Mouse (Mus musculus): ENCODE measurements around the gene Dctn3. TPM values are rescaled to one million over a fixed set of nuclear protein-coding genes. Genes with fewer than 3 reads are reported as not detected.

Gene Dctn3
- polyA plus RNA-seq, 1 experiment from 2014 or later, result 103 TPM

DNA sequence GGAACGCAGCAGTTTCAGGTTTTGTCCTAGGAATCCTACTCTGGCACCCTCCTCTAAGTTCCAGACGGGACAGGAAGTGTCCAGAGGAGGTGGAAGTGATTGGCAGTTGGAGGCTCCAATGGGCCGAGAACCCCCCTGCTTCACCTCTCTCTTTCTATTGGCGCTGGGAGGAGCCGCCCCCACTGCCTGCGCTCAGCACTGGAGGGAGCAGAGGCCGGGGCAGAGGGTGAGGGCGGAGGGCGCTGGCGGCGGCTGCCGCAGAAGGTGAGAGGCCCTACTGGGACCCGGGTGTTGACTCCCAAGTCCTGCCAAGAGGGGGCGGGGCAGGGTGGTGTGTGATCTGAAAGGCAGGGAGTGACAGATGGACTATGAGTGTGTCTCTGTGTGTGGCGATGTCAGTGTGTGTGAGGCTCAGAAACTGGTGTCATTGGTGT lies 37.3 kb upstream of the Dctn3 start:
- Histone ChIP-seq H3K4me1 (ENCODE audit: insufficient read depth) (peaks cover 15% of the 10 kb centered on the region; the same call in 1 of the 2 replicates), H3K9me3 (ENCODE audit: low read depth, low read length) (no peaks in the 10 kb centered on the region), H3K27me3 (ENCODE audit: insufficient read depth, low read length) (no peaks in the 10 kb centered on the region), H3K27ac (ENCODE audit: low read depth) (peak overlapping the region; percentile 92), H3K36me3 (ENCODE audit: insufficient read depth) (peaks cover 9% of the 10 kb centered on the region; the same call in 1 of the 2 replicates), H3K9ac (peak overlapping the region; percentile 64), H3K4me2 (peak overlapping the region; percentile 74), H3K4me3 (ENCODE audit: low read depth, low read length) (peak overlapping the region; percentile 46)
- TF ChIP-seq CTCF (IDR thresholded peaks at IDR 0.05; ENCODE audit: low read depth), result peak; percentile 22; the same call in 1 of the 2 replicates
- ATAC-seq (ENCODE audit: insufficient read depth) (peak; percentile 89), DNase-seq (peak; percentile 95)
- 1% methylated on average over 15 of the region's 15 CpGs for WGBS

DNA sequence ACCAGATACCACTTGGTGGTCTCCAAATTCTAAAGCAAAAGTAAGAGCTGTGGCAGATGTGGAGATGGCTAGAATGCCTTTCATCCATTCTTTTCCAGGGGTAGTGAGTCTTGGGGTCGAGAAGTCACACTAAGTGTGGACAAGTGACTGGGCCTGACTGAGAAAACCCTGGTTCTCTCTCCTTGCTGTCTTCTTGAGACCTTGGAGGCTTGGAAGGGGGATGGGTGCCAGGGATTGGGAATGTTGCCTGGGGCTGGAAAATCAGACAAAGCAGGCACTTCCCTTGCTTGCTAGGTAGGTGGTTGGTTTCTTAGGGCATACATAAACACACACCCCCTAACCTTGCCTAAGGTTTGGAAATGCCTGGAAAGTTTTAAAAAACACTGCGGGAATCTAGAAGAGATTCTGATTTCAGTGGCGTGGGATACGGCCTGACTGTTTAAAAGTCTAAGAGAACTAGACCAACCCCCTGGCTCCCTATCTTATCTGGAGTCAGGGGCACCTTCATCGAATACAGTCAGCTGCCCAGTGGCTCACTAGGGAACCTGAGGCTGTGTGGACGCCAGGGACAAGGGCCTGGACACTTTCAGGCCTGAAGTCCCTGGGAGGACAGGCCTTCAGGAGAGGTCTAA lies 36.8 kb upstream of the Dctn3 start:
- TF ChIP-seq CTCF (IDR thresholded peaks at IDR 0.05; ENCODE audit: low read depth), result no peak
- ATAC-seq (ENCODE audit: insufficient read depth), result no peak

DNA sequence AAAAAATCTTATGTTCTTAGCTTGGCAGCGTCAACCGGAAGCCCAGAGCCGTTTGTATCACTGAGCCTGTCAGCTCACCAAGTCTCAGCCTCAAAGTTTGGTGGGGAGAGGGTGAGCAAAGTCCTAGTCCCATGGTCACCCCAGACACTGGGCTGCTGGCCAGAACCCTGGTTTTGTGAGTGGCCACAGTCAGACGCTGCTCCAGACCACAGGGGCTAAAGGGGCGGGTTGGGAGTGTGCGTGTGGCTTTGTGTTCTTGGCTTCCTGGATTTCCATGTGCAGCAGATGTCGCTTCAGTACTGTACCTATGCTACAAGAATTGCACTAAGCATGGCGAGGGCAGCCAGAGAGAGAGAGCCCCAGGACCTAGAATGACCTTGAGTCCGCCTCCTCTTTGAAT lies 36.2 kb upstream of the Dctn3 start:
- Histone ChIP-seq H3K36me3 (ENCODE audit: insufficient read depth) (peaks cover 9% of the 10 kb centered on the region; the same call in 1 of the 2 replicates), H3K27ac (ENCODE audit: low read depth) (peak overlapping the region; percentile 92; the same call in 1 of the 2 replicates), H3K4me3 (ENCODE audit: low read depth, low read length) (no peak overlapping the region), H3K27me3 (ENCODE audit: insufficient read depth, low read length) (no peaks in the 10 kb centered on the region), H3K9ac (no peak overlapping the region), H3K9me3 (ENCODE audit: low read depth, low read length) (no peaks in the 10 kb centered on the region), H3K4me1 (ENCODE audit: insufficient read depth) (peaks cover 15% of the 10 kb centered on the region; the same call in 1 of the 2 replicates), H3K4me2 (no peak overlapping the region)
- ATAC-seq (ENCODE audit: insufficient read depth) (no peak), DNase-seq (peak; percentile 51)
- no peak for TF ChIP-seq CTCF (IDR thresholded peaks at IDR 0.05; ENCODE audit: low read depth)
- 68% methylated on average over 9 of the region's 9 CpGs for WGBS

More for the DNA sequence above, 36.8 kb upstream of the Dctn3 start:
- DNase-seq, result no peak
- Histone ChIP-seq H3K27ac (ENCODE audit: low read depth) (peak overlapping the region; percentile 92), H3K4me2 (peak overlapping the region; percentile 74), H3K9ac (peak overlapping the region; percentile 64), H3K4me1 (ENCODE audit: insufficient read depth) (peaks cover 15% of the 10 kb centered on the region; the same call in 1 of the 2 replicates), H3K36me3 (ENCODE audit: insufficient read depth) (peaks cover 9% of the 10 kb centered on the region; the same call in 1 of the 2 replicates), H3K4me3 (ENCODE audit: low read depth, low read length) (peak overlapping the region; percentile 46), H3K9me3 (ENCODE audit: low read depth, low read length) (no peaks in the 10 kb centered on the region), H3K27me3 (ENCODE audit: insufficient read depth, low read length) (no peaks in the 10 kb centered on the region)
- 19% methylated on average over 6 of the region's 6 CpGs for WGBS

DNA sequence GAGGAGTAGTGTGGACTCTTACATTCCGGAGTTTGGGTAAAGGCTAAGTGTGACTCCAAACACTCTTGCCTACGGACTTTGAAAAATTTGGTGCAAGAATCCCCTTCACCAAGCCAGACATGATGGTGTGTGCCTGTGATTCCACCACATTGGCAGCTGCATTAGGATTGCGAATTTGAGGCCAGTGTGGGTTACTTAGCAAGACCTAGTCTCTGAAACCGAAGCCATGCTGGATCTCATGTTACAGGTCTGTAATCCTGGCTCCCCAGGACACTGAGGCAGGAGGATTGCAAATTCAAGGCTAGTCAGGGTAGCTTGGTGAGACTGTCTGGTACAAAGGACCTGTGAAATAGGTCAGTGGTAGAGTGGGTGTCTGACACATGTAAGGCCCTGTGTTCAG lies 35.7 kb upstream of the Dctn3 start:
- ATAC-seq (ENCODE audit: insufficient read depth) (no peak), DNase-seq (no peak)
- no peak for TF ChIP-seq CTCF (IDR thresholded peaks at IDR 0.05; ENCODE audit: low read depth)
- Histone ChIP-seq H3K4me1 (ENCODE audit: insufficient read depth) (peaks cover 15% of the 10 kb centered on the region; the same call in 1 of the 2 replicates), H3K4me3 (ENCODE audit: low read depth, low read length) (no peak overlapping the region), H3K27me3 (ENCODE audit: insufficient read depth, low read length) (no peaks in the 10 kb centered on the region), H3K9me3 (ENCODE audit: low read depth, low read length) (no peaks in the 10 kb centered on the region), H3K36me3 (ENCODE audit: insufficient read depth) (peaks cover 9% of the 10 kb centered on the region; the same call in 1 of the 2 replicates), H3K4me2 (no peak overlapping the region), H3K27ac (ENCODE audit: low read depth) (no peak overlapping the region), H3K9ac (no peak overlapping the region)
- 85% methylated on average over 4 of the region's 4 CpGs for WGBS

DNA sequence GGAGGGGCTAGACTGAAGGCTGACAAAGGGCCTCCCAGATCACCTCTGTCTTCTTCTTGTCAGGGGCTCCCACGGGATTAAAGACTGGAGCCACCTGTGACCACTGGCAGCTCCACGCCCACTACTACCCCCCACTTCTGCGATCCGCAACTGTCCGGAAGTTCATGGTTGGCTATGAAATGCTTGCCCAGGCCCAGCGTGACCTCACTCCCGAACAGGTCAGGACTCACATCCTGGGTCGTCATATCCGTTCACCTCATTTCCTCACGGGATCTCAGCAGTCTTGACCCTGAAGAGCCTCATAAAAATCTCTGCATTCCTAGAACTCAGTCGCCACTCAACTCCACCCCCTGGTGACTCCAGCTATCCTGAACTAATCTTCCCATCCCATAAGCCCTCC lies 35.1 kb upstream of the Dctn3 start:
- ATAC-seq (ENCODE audit: insufficient read depth), result no peak
- WGBS, result 74% methylated on average over 11 of the region's 11 CpGs
- H3K4me2 ChIP-seq, result no peak overlapping the region
- no peak for TF ChIP-seq CTCF (IDR thresholded peaks at IDR 0.05; ENCODE audit: low read depth)
- H3K4me1 ChIP-seq (ENCODE audit: insufficient read depth), result peaks cover 15% of the 10 kb centered on the region; the same call in 1 of the 2 replicates
- H3K9me3 ChIP-seq (ENCODE audit: low read depth, low read length), result no peaks in the 10 kb centered on the region
- H3K4me3 ChIP-seq (ENCODE audit: low read depth, low read length), result no peak overlapping the region
- H3K36me3 ChIP-seq (ENCODE audit: insufficient read depth), result peaks cover 9% of the 10 kb centered on the region; the same call in 1 of the 2 replicates
- no peak overlapping the region for H3K27ac ChIP-seq (ENCODE audit: low read depth)
- H3K9ac ChIP-seq, result no peak overlapping the region
- no peaks in the 10 kb centered on the region for H3K27me3 ChIP-seq (ENCODE audit: insufficient read depth, low read length)
- no peak for DNase-seq

DNA sequence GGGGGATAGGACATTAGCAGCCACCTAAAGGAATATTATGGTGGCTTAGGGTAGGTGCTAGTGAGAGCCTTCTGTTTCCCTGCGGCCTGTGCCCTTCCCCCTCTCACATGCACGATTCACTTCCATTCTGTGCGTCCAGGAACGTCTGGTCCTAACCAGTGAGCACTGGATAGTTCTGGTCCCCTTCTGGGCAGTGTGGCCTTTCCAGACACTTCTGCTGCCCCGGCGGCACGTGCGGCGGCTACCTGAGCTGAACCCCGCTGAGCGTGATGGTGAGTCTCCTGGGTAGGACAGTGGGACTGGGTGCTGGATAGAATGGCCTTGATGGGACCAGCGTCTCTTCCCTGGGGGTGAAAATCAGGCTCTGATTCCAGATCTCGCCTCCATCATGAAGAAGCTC lies 34.4 kb upstream of the Dctn3 start:
- Histone ChIP-seq H3K36me3 (ENCODE audit: insufficient read depth) (peaks cover 9% of the 10 kb centered on the region; the same call in 1 of the 2 replicates), H3K4me2 (no peak overlapping the region), H3K4me3 (ENCODE audit: low read depth, low read length) (no peak overlapping the region), H3K9me3 (ENCODE audit: low read depth, low read length) (no peaks in the 10 kb centered on the region), H3K9ac (no peak overlapping the region), H3K4me1 (ENCODE audit: insufficient read depth) (peaks cover 15% of the 10 kb centered on the region; the same call in 1 of the 2 replicates), H3K27ac (ENCODE audit: low read depth) (no peak overlapping the region), H3K27me3 (ENCODE audit: insufficient read depth, low read length) (no peaks in the 10 kb centered on the region)
- no peak for TF ChIP-seq CTCF (IDR thresholded peaks at IDR 0.05; ENCODE audit: low read depth)
- DNase-seq (no peak), ATAC-seq (ENCODE audit: insufficient read depth) (no peak)
- WGBS, result 91% methylated on average over 13 of the region's 13 CpGs

DNA sequence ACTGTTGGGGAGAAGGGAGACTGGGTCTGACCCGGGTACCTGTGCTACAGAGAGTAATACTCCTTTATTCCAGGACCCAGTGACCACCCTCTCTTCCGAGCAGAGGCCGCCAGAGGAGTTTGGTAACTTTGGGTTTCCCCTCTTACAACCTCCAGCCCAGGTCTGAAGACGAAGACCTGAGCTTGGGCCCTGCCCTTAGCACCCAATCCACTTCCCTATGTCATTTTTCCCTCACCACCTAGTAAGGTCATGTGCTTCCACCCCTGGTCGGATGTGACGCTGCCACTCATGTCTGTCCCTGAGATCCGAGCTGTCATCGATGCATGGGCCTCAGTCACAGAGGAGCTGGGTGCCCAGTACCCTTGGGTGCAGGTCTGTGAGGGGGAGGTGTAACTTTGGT lies 33.5 kb upstream of the Dctn3 start:
- Histone ChIP-seq H3K9me3 (ENCODE audit: low read depth, low read length) (no peaks in the 10 kb centered on the region), H3K36me3 (ENCODE audit: insufficient read depth) (peaks cover 9% of the 10 kb centered on the region; the same call in 1 of the 2 replicates), H3K27ac (ENCODE audit: low read depth) (no peak overlapping the region), H3K4me1 (ENCODE audit: insufficient read depth) (peaks cover 12% of the 10 kb centered on the region; the same call in 1 of the 2 replicates), H3K4me2 (peak overlapping the region; percentile 97), H3K9ac (peak overlapping the region; percentile 73; the same call in 1 of the 2 replicates), H3K27me3 (ENCODE audit: insufficient read depth, low read length) (no peaks in the 10 kb centered on the region), H3K4me3 (ENCODE audit: low read depth, low read length) (peak overlapping the region; percentile 70)
- no peak for ATAC-seq (ENCODE audit: insufficient read depth)
- no peak for DNase-seq
- TF ChIP-seq CTCF (IDR thresholded peaks at IDR 0.05; ENCODE audit: low read depth), result no peak
- WGBS, result 76% methylated on average over 8 of the region's 8 CpGs
